Mouse (Mus musculus) layer of hippocampus, adult 9-10 months (tissue): ENCODE measurements around the gene Nav2.

Experiments
- DNase-seq: peaks from one replicate; pipeline ENCODE4 v3.0.0; 2022; ENCODE audit warnings: low spot score

Nav2 gene

GRCm38 (mm10) chr7:49400463-49400862, 491.9 kb downstream of the Nav2 start:
- no peak for DNase-seq

GRCm38 (mm10) chr7:49402526-49402925, 494.0 kb downstream of the Nav2 start:
- DNase-seq = no peak

- DNase-seq = no peak
Observed at GRCm38 (mm10) chr7:49407688-49408087, 499.2 kb downstream of the Nav2 start.

GRCm38 (mm10) chr7:49408625-49409024, 500.1 kb downstream of the Nav2 start:
- DNase-seq = no peak

GRCm38 (mm10) chr7:49409265-49409664, 500.7 kb downstream of the Nav2 start:
- no peak for DNase-seq

- DNase-seq = no peak
Observed at GRCm38 (mm10) chr7:49410188-49410587, 501.7 kb downstream of the Nav2 start.

GRCm38 (mm10) chr7:49410892-49411291, 502.4 kb downstream of the Nav2 start:
- no peak for DNase-seq

GRCm38 (mm10) chr7:49411803-49412202, 503.3 kb downstream of the Nav2 start:
- no peak for DNase-seq

- DNase-seq = no peak
Observed at GRCm38 (mm10) chr7:49415131-49415530, 506.6 kb downstream of the Nav2 start.

- no peak for DNase-seq
Observed at GRCm38 (mm10) chr7:49415716-49416115, 507.2 kb downstream of the Nav2 start.

- no peak for DNase-seq
Observed at GRCm38 (mm10) chr7:49418841-49419240, 510.3 kb downstream of the Nav2 start.

GRCm38 (mm10) chr7:49420139-49420802, 511.8 kb downstream of the Nav2 start:
- no peak for DNase-seq

GRCm38 (mm10) chr7:49421261-49421660, 512.7 kb downstream of the Nav2 start:
- DNase-seq = no peak

- DNase-seq = no peak
Observed at GRCm38 (mm10) chr7:49423943-49424342, 515.4 kb downstream of the Nav2 start.

- DNase-seq = no peak
Observed at GRCm38 (mm10) chr7:49426060-49426459, 517.5 kb downstream of the Nav2 start.

GRCm38 (mm10) chr7:49427843-49428242, 519.3 kb downstream of the Nav2 start:
- no peak for DNase-seq

GRCm38 (mm10) chr7:49428947-49429346, 520.4 kb downstream of the Nav2 start:
- no peak for DNase-seq

GRCm38 (mm10) chr7:49430808-49431207, 522.3 kb downstream of the Nav2 start:
- no peak for DNase-seq

- no peak for DNase-seq
Observed at GRCm38 (mm10) chr7:49433945-49434344, 525.4 kb downstream of the Nav2 start.

GRCm38 (mm10) chr7:49436492-49436891, 528.0 kb downstream of the Nav2 start:
- no peak for DNase-seq

- DNase-seq = no peak
Observed at GRCm38 (mm10) chr7:49437901-49438300, 529.4 kb downstream of the Nav2 start.

- no peak for DNase-seq
Observed at GRCm38 (mm10) chr7:49439136-49439535, 530.6 kb downstream of the Nav2 start.

GRCm38 (mm10) chr7:49440333-49440969, 531.9 kb downstream of the Nav2 start:
- no peak for DNase-seq

GRCm38 (mm10) chr7:49442174-49442573, 533.7 kb downstream of the Nav2 start:
- no peak for DNase-seq
